Mouse (Mus musculus): ENCODE data around the gene Adam17. TPM values are rescaled to one million over a fixed set of nuclear protein-coding genes. Genes with fewer than 3 reads are reported as not detected.
A peak's percentile ranks its signal among the peaks of the same experiment; 100 is the strongest.

The Adam17 gene
- polyA plus RNA-seq, 1 experiment from 2014 or later, result 55.6 TPM

GRCm38 (mm10) chr12:21302361-21302783, 71.1 kb downstream of the Adam17 start:
- no peak overlapping the region for H3K4me2 ChIP-seq (ENCODE audit: low read depth, low read length)
- peaks cover 53% of the 10 kb centered on the region for H3K36me3 ChIP-seq (ENCODE audit: control insufficient read depth, insufficient read depth, low read length)
- no peaks in the 10 kb centered on the region for H3K27me3 ChIP-seq (ENCODE audit: control insufficient read depth, insufficient read depth, low read depth, low read length)
- no peaks in the 10 kb centered on the region for H3K4me1 ChIP-seq (replicated peaks; ENCODE audit: control insufficient read depth, insufficient read depth, low read length)
- H3K4me3 ChIP-seq (ENCODE audit: low read length), result no peak overlapping the region
- H3K27ac ChIP-seq (ENCODE audit: low read length), result no peak overlapping the region
- no peaks in the 10 kb centered on the region for H3K9me3 ChIP-seq (ENCODE audit: control insufficient read depth, low read length)
- no peak for ATAC-seq (ENCODE audit: low read depth)
- 77% methylated on average over 5 of the region's 5 CpGs for WGBS
- no peak overlapping the region for H3K9ac ChIP-seq (ENCODE audit: low read length)

DNA sequence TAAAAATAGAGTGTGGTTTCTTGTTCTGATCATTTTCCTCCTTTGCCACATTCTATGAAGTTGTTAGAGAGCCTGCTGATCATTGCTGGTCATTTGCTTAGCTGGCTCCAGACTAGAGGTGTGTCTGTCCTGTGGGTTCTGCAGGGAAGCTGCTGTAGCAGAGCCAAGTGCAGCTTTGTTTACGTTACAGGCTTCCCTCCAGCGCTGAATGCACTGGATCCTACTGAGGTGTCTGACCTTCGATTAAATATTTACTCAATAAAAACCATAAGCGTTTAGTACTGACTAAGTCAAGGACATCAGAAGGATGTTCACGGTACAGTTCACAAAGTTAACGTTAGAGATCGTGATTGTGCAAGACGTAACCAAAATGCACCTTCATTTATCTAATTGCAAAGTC, 71.5 kb downstream of the Adam17 start:
- no peaks in the 10 kb centered on the region for H3K4me1 ChIP-seq (replicated peaks; ENCODE audit: control insufficient read depth, insufficient read depth, low read length)
- H3K27me3 ChIP-seq (ENCODE audit: control insufficient read depth, insufficient read depth, low read depth, low read length), result no peaks in the 10 kb centered on the region
- WGBS, result 52% methylated on average over 8 of the region's 8 CpGs
- no peak overlapping the region for H3K9ac ChIP-seq (ENCODE audit: low read length)
- H3K4me2 ChIP-seq (ENCODE audit: low read depth, low read length), result no peak overlapping the region
- no peaks in the 10 kb centered on the region for H3K9me3 ChIP-seq (ENCODE audit: control insufficient read depth, low read length)
- no peak for ATAC-seq (ENCODE audit: low read depth)
- H3K4me3 ChIP-seq (ENCODE audit: low read length), result no peak overlapping the region
- H3K36me3 ChIP-seq (ENCODE audit: control insufficient read depth, insufficient read depth, low read length), result peaks cover 56% of the 10 kb centered on the region
- H3K27ac ChIP-seq (ENCODE audit: low read length), result no peak overlapping the region

DNA sequence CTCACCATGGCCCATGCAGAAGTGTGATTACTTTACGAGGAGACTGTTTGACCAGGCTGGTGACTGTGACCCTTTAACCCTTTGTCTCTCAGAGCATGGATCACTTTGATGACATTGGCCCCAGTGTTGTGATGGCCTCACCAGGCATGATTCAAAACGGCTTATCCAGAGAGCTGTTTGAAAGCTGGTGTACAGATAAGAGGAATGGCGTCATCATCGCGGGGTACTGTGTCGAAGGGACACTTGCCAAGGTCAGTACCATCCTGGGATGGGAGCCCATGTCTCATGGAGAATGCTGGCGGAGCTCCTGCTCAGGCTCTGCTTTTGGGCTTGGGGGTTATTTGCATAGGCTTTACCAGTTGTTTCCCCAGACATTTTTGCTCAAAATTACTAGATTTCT, 72.1 kb downstream of the Adam17 start:
- Histone ChIP-seq H3K4me3 (ENCODE audit: low read length) (no peak overlapping the region), H3K9ac (ENCODE audit: low read length) (no peak overlapping the region), H3K4me1 (replicated peaks; ENCODE audit: control insufficient read depth, insufficient read depth, low read length) (no peaks in the 10 kb centered on the region), H3K4me2 (ENCODE audit: low read depth, low read length) (no peak overlapping the region), H3K9me3 (ENCODE audit: control insufficient read depth, low read length) (no peaks in the 10 kb centered on the region), H3K27ac (ENCODE audit: low read length) (no peak overlapping the region), H3K36me3 (ENCODE audit: control insufficient read depth, insufficient read depth, low read length) (peaks cover 56% of the 10 kb centered on the region), H3K27me3 (ENCODE audit: control insufficient read depth, insufficient read depth, low read depth, low read length) (no peaks in the 10 kb centered on the region)
- WGBS, result 70% methylated on average over 7 of the region's 7 CpGs
- ATAC-seq (ENCODE audit: low read depth), result no peak

GRCm38 (mm10) chr12:21298856-21299255, 74.6 kb downstream of the Adam17 start:
- Histone ChIP-seq H3K36me3 (ENCODE audit: control insufficient read depth, insufficient read depth, low read length) (peaks cover 59% of the 10 kb centered on the region), H3K27me3 (ENCODE audit: control insufficient read depth, insufficient read depth, low read depth, low read length) (no peaks in the 10 kb centered on the region), H3K27ac (ENCODE audit: low read length) (no peak overlapping the region), H3K4me2 (ENCODE audit: low read depth, low read length) (no peak overlapping the region), H3K9ac (ENCODE audit: low read length) (no peak overlapping the region), H3K4me1 (replicated peaks; ENCODE audit: control insufficient read depth, insufficient read depth, low read length) (no peaks in the 10 kb centered on the region), H3K4me3 (ENCODE audit: low read length) (no peak overlapping the region), H3K9me3 (ENCODE audit: control insufficient read depth, low read length) (no peaks in the 10 kb centered on the region)
- 93% methylated on average over 11 of the region's 11 CpGs for WGBS
- ATAC-seq (ENCODE audit: low read depth), result no peak

GRCm38 (mm10) chr12:21289651-21290050, 83.8 kb downstream of the Adam17 start:
- Histone ChIP-seq H3K27me3 (ENCODE audit: control insufficient read depth, insufficient read depth, low read depth, low read length) (no peaks in the 10 kb centered on the region), H3K9me3 (ENCODE audit: control insufficient read depth, low read length) (no peaks in the 10 kb centered on the region), H3K4me2 (ENCODE audit: low read depth, low read length) (peak overlapping the region; percentile 19), H3K4me3 (ENCODE audit: low read length) (no peak overlapping the region), H3K4me1 (replicated peaks; ENCODE audit: control insufficient read depth, insufficient read depth, low read length) (peaks cover 23% of the 10 kb centered on the region), H3K27ac (ENCODE audit: low read length) (peak overlapping the region; percentile 78), H3K36me3 (ENCODE audit: control insufficient read depth, insufficient read depth, low read length) (peaks cover 17% of the 10 kb centered on the region), H3K9ac (ENCODE audit: low read length) (no peak overlapping the region)
- ATAC-seq (ENCODE audit: low read depth), result peak; percentile 27; the same call in 1 of the 2 replicates
- 53% methylated on average over 6 of the region's 6 CpGs for WGBS

DNA sequence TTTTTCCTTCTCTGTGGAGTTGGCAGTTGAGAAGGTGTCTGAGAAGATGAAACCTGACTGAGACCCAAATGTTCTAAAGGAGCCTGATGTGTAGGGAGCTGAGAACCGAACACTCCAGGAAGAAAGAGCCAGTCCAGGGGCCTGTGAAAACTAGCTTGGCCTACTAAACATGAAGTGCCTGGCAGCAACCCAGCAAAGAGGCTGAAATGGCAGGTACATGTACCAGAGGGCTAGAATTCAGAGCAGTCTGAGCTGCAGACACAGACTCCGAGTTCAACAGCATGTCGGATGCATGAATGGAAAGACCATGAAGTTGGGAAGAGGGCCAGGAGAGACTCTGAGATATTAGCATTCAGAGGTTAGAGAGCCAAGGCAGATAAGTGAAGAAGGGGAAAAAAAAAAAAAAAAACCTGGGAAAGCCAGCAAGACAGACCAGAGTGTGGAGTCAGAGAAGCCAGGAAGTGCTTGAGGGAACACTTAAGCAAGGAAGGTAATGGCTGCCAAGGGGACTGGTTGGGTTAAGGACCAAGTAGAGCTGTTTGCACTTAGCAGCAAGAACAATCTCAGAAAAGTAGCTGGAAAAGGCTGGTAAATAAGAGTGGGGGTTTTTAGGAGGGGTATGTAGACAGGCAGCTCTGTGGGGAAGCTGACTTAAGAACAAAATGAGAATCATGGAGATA, 84.6 kb downstream of the Adam17 start:
- no peaks in the 10 kb centered on the region for H3K9me3 ChIP-seq (ENCODE audit: control insufficient read depth, low read length)
- H3K9ac ChIP-seq (ENCODE audit: low read length), result no peak overlapping the region
- H3K4me3 ChIP-seq (ENCODE audit: low read length), result no peak overlapping the region
- H3K36me3 ChIP-seq (ENCODE audit: control insufficient read depth, insufficient read depth, low read length), result peaks cover 14% of the 10 kb centered on the region
- ATAC-seq (ENCODE audit: low read depth), result peak; percentile 44
- 62% methylated on average over 3 of the region's 3 CpGs for WGBS
- no peaks in the 10 kb centered on the region for H3K27me3 ChIP-seq (ENCODE audit: control insufficient read depth, insufficient read depth, low read depth, low read length)
- H3K27ac ChIP-seq (ENCODE audit: low read length), result peak overlapping the region; percentile 78
- peaks cover 23% of the 10 kb centered on the region for H3K4me1 ChIP-seq (replicated peaks; ENCODE audit: control insufficient read depth, insufficient read depth, low read length)
- H3K4me2 ChIP-seq (ENCODE audit: low read depth, low read length), result peak overlapping the region; percentile 26

- Histone ChIP-seq H3K27me3 (ENCODE audit: control insufficient read depth, insufficient read depth, low read depth, low read length) (no peaks in the 10 kb centered on the region), H3K4me1 (replicated peaks; ENCODE audit: control insufficient read depth, insufficient read depth, low read length) (peaks cover 23% of the 10 kb centered on the region), H3K9ac (ENCODE audit: low read length) (peak overlapping the region; percentile 97), H3K9me3 (ENCODE audit: control insufficient read depth, low read length) (no peaks in the 10 kb centered on the region), H3K36me3 (ENCODE audit: control insufficient read depth, insufficient read depth, low read length) (peaks cover 3% of the 10 kb centered on the region; the same call in 1 of the 2 replicates), H3K27ac (ENCODE audit: low read length) (peak overlapping the region; percentile 90), H3K4me2 (ENCODE audit: low read depth, low read length) (peak overlapping the region; percentile 89), H3K4me3 (ENCODE audit: low read length) (peak overlapping the region; percentile 94)
- WGBS, result 25% methylated on average over 18 of the region's 18 CpGs
- no peak for ATAC-seq (ENCODE audit: low read depth)
Measured at GRCm38 (mm10) chr12:21286712-21287650, 86.5 kb downstream of the Adam17 start.

DNA sequence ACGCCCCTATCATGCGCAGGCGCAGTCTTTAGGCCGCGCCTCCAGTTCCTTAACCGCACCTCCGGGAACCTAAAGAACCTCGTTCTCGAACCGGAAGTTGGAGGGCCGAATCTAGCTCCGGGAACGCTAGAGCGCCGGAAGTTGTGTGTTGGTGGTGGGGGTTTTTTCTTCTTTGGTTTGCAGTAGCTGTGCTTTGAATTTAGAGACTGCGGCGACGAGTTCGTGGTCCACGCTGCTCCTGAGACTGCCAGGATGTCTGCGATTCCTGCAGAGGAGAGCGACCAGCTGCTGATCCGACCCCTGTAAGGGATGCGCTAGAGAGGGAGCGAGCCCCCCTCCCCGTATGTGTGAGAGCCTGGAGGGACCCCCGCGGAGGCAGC, 87.2 kb downstream of the Adam17 start, which contains the start of gene Itgb1bp1:
Itgb1bp1 (minus strand) TSS at position 42 of the 380 bp plus-strand sequence.
- WGBS, result under 1% methylated on average over 28 of the region's 28 CpGs
- no peaks in the 10 kb centered on the region; the same call in 1 of the 2 replicates for H3K36me3 ChIP-seq (ENCODE audit: control insufficient read depth, insufficient read depth, low read length)
- peak within 1 kb of the TSS; percentile 89 for H3K4me2 ChIP-seq (ENCODE audit: low read depth, low read length)
- no peaks in the 10 kb centered on the region for H3K27me3 ChIP-seq (ENCODE audit: control insufficient read depth, insufficient read depth, low read depth, low read length)
- peak within 1 kb of the TSS; percentile 97 for H3K9ac ChIP-seq (ENCODE audit: low read length)
- H3K4me1 ChIP-seq (replicated peaks; ENCODE audit: control insufficient read depth, insufficient read depth, low read length), result peaks cover 23% of the 10 kb centered on the region
- H3K4me3 ChIP-seq (ENCODE audit: low read length), result peak within 1 kb of the TSS; percentile 94
- ATAC-seq (ENCODE audit: low read depth), result peak; percentile 93
- no peaks in the 10 kb centered on the region for H3K9me3 ChIP-seq (ENCODE audit: control insufficient read depth, low read length)
- peak within 1 kb of the TSS; percentile 90 for H3K27ac ChIP-seq (ENCODE audit: low read length)
